Mouse (Mus musculus): ENCODE data around the gene Hydin.
A peak's percentile ranks its signal among the peaks of the same experiment; 100 is the strongest.
"Not testable (repeated sequence)": the region's sequence is repeated elsewhere in the genome, so short reads cannot be mapped to it uniquely, and the experiment has no call there.

The Hydin gene

GRCm38 (mm10) chr8:110454466-110454865, 187.7 kb downstream of the Hydin start:
- DNase-seq: peak; percentile 41 to 55

- DNase-seq: no peak
Measured at GRCm38 (mm10) chr8:110457424-110457823, 190.6 kb downstream of the Hydin start.

- no peak for DNase-seq
Measured at GRCm38 (mm10) chr8:110462627-110463208, 195.9 kb downstream of the Hydin start.

GRCm38 (mm10) chr8:110463773-110464460, 197.1 kb downstream of the Hydin start:
- no peak for DNase-seq

- peak; percentile 51 to 52 for DNase-seq
Measured at GRCm38 (mm10) chr8:110465606-110466005, 198.8 kb downstream of the Hydin start.

GRCm38 (mm10) chr8:110477256-110477655, 210.5 kb downstream of the Hydin start:
- DNase-seq: peak; percentile 19 to 26

GRCm38 (mm10) chr8:110478576-110478975, 211.8 kb downstream of the Hydin start:
- peak; percentile 80 to 83 for DNase-seq

GRCm38 (mm10) chr8:110479401-110479800, 212.6 kb downstream of the Hydin start:
- DNase-seq: no peak

GRCm38 (mm10) chr8:110482275-110482674, 215.5 kb downstream of the Hydin start:
- no peak for DNase-seq

- no peak for DNase-seq
Measured at GRCm38 (mm10) chr8:110485234-110485633, 218.5 kb downstream of the Hydin start.

GRCm38 (mm10) chr8:110486020-110486419, 219.2 kb downstream of the Hydin start:
- DNase-seq: no peak

GRCm38 (mm10) chr8:110487644-110488043, 220.9 kb downstream of the Hydin start:
- no peak for DNase-seq

GRCm38 (mm10) chr8:110489344-110489743, 222.6 kb downstream of the Hydin start:
- peak in 1 of 2 experiments; percentile 42 for DNase-seq

- DNase-seq: no peak
Measured at GRCm38 (mm10) chr8:110491118-110491517, 224.3 kb downstream of the Hydin start.

- no peak for DNase-seq
Measured at GRCm38 (mm10) chr8:110496286-110496685, 229.5 kb downstream of the Hydin start.

GRCm38 (mm10) chr8:110500253-110500652, 233.5 kb downstream of the Hydin start:
- no peak for DNase-seq

- DNase-seq: no peak
Measured at GRCm38 (mm10) chr8:110500661-110501060, 233.9 kb downstream of the Hydin start.

- no peak for DNase-seq
Measured at GRCm38 (mm10) chr8:110501330-110501729, 234.6 kb downstream of the Hydin start.

GRCm38 (mm10) chr8:110502880-110503279, 236.1 kb downstream of the Hydin start:
- DNase-seq: no peak

- peak; percentile 44 to 58 for DNase-seq
Measured at GRCm38 (mm10) chr8:110508766-110509165, 242.0 kb downstream of the Hydin start.

- DNase-seq: no peak
Measured at GRCm38 (mm10) chr8:110519790-110520189, 253.0 kb downstream of the Hydin start.

GRCm38 (mm10) chr8:110521851-110522250, 255.1 kb downstream of the Hydin start:
- no peak for DNase-seq

GRCm38 (mm10) chr8:110522495-110522894, 255.7 kb downstream of the Hydin start:
- not testable (repeated sequence) for DNase-seq

- DNase-seq: no peak
Measured at GRCm38 (mm10) chr8:110522985-110523384, 256.2 kb downstream of the Hydin start.

- no peak for DNase-seq
Measured at GRCm38 (mm10) chr8:110525229-110525628, 258.5 kb downstream of the Hydin start.
